Comparison of ENCODE assay signal across 21 mouse cellular contexts in the genomic region with DNA sequence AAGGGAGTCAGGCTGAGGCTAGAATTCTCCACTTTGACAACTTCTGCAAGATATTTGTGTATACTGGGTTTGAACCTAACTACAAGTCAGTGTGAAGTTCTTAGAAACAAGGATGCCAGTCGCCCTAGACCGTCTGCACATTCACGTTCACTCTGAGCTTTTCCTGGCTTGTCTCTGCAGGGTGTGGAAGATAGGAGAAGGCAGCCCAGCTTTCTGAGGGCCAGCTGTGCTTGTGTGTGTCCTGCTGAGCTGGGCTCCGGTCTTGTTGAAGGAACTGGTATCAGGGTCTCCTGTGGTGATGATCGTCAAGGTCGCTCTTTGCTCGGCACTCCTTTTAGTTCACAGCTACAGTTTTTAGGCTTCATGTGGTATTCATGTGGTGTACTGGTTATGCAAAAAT.
DNase-seq lines count a peak whose midpoint lies in the region; ATAC-seq and TF ChIP-seq lines count a peak whose summit lies in the region.
"Had no signal": no experiment of that assay in that cellular context is flagged by ENCODE, and none has a peak within 500 bp of the region (broad histone marks: within the 10 kb centered on the region; RNA-seq: fewer than 3 reads in every experiment).

No protein-coding gene starts in this region.

- peak overlapping the region; percentile 46 for H3K27ac ChIP-seq in heart, embryonic 15.5 days
- H3K27ac ChIP-seq in liver, postnatal 0 days (ENCODE audit: low read depth): peak overlapping the region; percentile 35; the same call in 1 of the 2 replicates
- no peak overlapping the region for H3K27ac ChIP-seq in liver, embryonic 11.5 days (ENCODE audit: low read depth, low read length)
- peak overlapping the region; percentile 31; the same call in 1 of the 2 replicates for H3K27ac ChIP-seq in heart, postnatal 0 days (ENCODE audit: low read depth)
- H3K27ac ChIP-seq: forebrain, embryonic 13.5 days; liver, embryonic 14.5 days; stomach, postnatal 0 days had no signal

- no peaks in the 10 kb centered on the region for H3K9me3 ChIP-seq in heart, embryonic 15.5 days (replicated peaks)
- H3K9me3 ChIP-seq in liver, postnatal 0 days (ENCODE audit: low read length): no peaks in the 10 kb centered on the region
- no peaks in the 10 kb centered on the region for H3K9me3 ChIP-seq in liver, embryonic 11.5 days (ENCODE audit: control insufficient read depth, low read length)
- no peaks in the 10 kb centered on the region for H3K9me3 ChIP-seq in heart, postnatal 0 days (replicated peaks; ENCODE audit: control insufficient read depth, low read length)
- H3K9me3 ChIP-seq: embryonic facial prominence, embryonic 12.5 days; forebrain, embryonic 13.5 days; hindbrain, embryonic 13.5 days had no signal

- no peak overlapping the region for H3K4me3 ChIP-seq in heart, embryonic 15.5 days
- no peak overlapping the region for H3K4me3 ChIP-seq in liver, postnatal 0 days (ENCODE audit: low read depth, low read length)
- no peak overlapping the region for H3K4me3 ChIP-seq in liver, embryonic 11.5 days (ENCODE audit: low read depth, low read length)
- H3K4me3 ChIP-seq in heart, postnatal 0 days (ENCODE audit: low read depth, low read length): no peak overlapping the region
- H3K4me3 ChIP-seq: embryonic facial prominence, embryonic 12.5 days; erythroblast, embryonic 14.5 days; forebrain, embryonic 13.5 days; hindbrain, embryonic 13.5 days had no signal

- TF ChIP-seq EP300 in liver, postnatal 0 days (IDR thresholded peaks at IDR 0.05; ENCODE audit: low read depth): no peak
- TF ChIP-seq EP300 in heart, postnatal 0 days (IDR thresholded peaks at IDR 0.05; ENCODE audit: low read depth): no peak

- H3K36me3 ChIP-seq in heart, embryonic 15.5 days: no peaks in the 10 kb centered on the region
- H3K36me3 ChIP-seq in liver, postnatal 0 days (replicated peaks; ENCODE audit: insufficient read depth, low read length): 0 out of 2 replicates have a peak, but pooled peaks cover 3% of the 10 kb centered on the region
- H3K36me3 ChIP-seq in liver, embryonic 11.5 days (ENCODE audit: control insufficient read depth, insufficient read depth, low read length): no peaks in the 10 kb centered on the region
- H3K36me3 ChIP-seq in heart, postnatal 0 days (replicated peaks; ENCODE audit: control insufficient read depth, insufficient read depth, low read length): no peaks in the 10 kb centered on the region
- H3K36me3 ChIP-seq: embryonic facial prominence, embryonic 12.5 days; hindbrain, embryonic 13.5 days had no signal

- H3K4me1 ChIP-seq in heart, embryonic 15.5 days (replicated peaks): peaks cover 27% of the 10 kb centered on the region
- H3K4me1 ChIP-seq in liver, postnatal 0 days (ENCODE audit: insufficient read depth): peaks cover 2% of the 10 kb centered on the region; the same call in 1 of the 2 replicates
- no peaks in the 10 kb centered on the region; the same call in 1 of the 2 replicates for H3K4me1 ChIP-seq in liver, embryonic 11.5 days (replicated peaks; ENCODE audit: control insufficient read depth, insufficient read depth, low read length)
- H3K4me1 ChIP-seq in heart, postnatal 0 days (ENCODE audit: control insufficient read depth, insufficient read depth): peaks cover 24% of the 10 kb centered on the region

- no peak overlapping the region for H3K9ac ChIP-seq in heart, embryonic 15.5 days
- no peak overlapping the region for H3K9ac ChIP-seq in liver, postnatal 0 days (replicated peaks)
- no peak overlapping the region for H3K9ac ChIP-seq in liver, embryonic 11.5 days (ENCODE audit: low read depth, low read length)
- no peak overlapping the region for H3K9ac ChIP-seq in heart, postnatal 0 days (replicated peaks; ENCODE audit: low read depth, low read length)
- H3K9ac ChIP-seq: embryonic facial prominence, embryonic 12.5 days; forebrain, embryonic 13.5 days; liver, embryonic 14.5 days had no signal

- no peak overlapping the region for H3K4me2 ChIP-seq in heart, embryonic 15.5 days
- H3K4me2 ChIP-seq in liver, postnatal 0 days (ENCODE audit: low read depth, low read length): no peak overlapping the region
- H3K4me2 ChIP-seq in liver, embryonic 11.5 days: no peak overlapping the region
- H3K4me2 ChIP-seq in heart, postnatal 0 days (ENCODE audit: low read depth, low read length): no peak overlapping the region
- H3K4me2 ChIP-seq: embryonic facial prominence, embryonic 12.5 days had no signal

- no peak for TF ChIP-seq CTCF in liver, postnatal 0 days (IDR thresholded peaks at IDR 0.05; ENCODE audit: low read depth)
- TF ChIP-seq CTCF in heart, postnatal 0 days (IDR thresholded peaks at IDR 0.05; ENCODE audit: low read depth): no peak

- no peaks in the 10 kb centered on the region for H3K27me3 ChIP-seq in heart, embryonic 15.5 days
- H3K27me3 ChIP-seq in liver, postnatal 0 days (ENCODE audit: insufficient read depth, low read length): no peaks in the 10 kb centered on the region
- no peaks in the 10 kb centered on the region for H3K27me3 ChIP-seq in liver, embryonic 11.5 days (replicated peaks; ENCODE audit: control insufficient read depth, insufficient read depth, low read length)
- H3K27me3 ChIP-seq in heart, postnatal 0 days (ENCODE audit: control insufficient read depth, insufficient read depth, low read length): no peaks in the 10 kb centered on the region
- H3K27me3 ChIP-seq: embryonic facial prominence, embryonic 12.5 days; forebrain, embryonic 13.5 days; hindbrain, embryonic 13.5 days had no signal

- no peak for ATAC-seq in heart, embryonic 15.5 days (replicated peaks; ENCODE audit: insufficient number of reproducible peaks, insufficient read depth, low FRiP score, low read depth)
- ATAC-seq in liver, postnatal 0 days: no peak
- ATAC-seq in liver, embryonic 11.5 days (replicated peaks; ENCODE audit: low FRiP score): no peak
- ATAC-seq in heart, postnatal 0 days (ENCODE audit: insufficient read depth, low read depth): no peak
- ATAC-seq: forebrain, embryonic 13.5 days; inflammation-experienced regulatory T-cells, adult 6 months had no signal

- peak; percentile 24 to 38 for DNase-seq in cerebellum, postnatal 10 days
- DNase-seq in cerebellum, adult 8-10 months: no peak
- no peak for DNase-seq in heart, postnatal 4 days
- DNase-seq in liver, postnatal 0 days: no peak
- DNase-seq in liver, embryonic 11.5 days (ENCODE audit: low spot score): no peak
- DNase-seq in heart, postnatal 0 days (ENCODE audit: low spot score): no peak
- no peak for DNase-seq in thymus, adult 18-20 months
- DNase-seq: adrenal gland, adult 2 months; cerebellum, adult 9-11 months; gastrocnemius, postnatal 10 days; kidney, adult 9 months; retina, postnatal 1 day; thymus, postnatal 36 days had no signal

- 35% methylated on average over 7 of the region's 7 CpGs for WGBS in heart, embryonic 15.5 days
- WGBS in liver, postnatal 0 days (ENCODE audit: insufficient replicate concordance): 64% methylated on average over 7 of the region's 7 CpGs
- WGBS in liver, embryonic 11.5 days: 59% methylated on average over 7 of the region's 7 CpGs
- 29% methylated on average over 7 of the region's 7 CpGs for WGBS in heart, postnatal 0 days

Comparison
In these comparisons a context has a peak if more than half of its experiments do, and no peak if none do; other contexts are left out.
1. DNase-seq: peak in cerebellum, postnatal 10 days (2 of 2); none in cerebellum, adult 8-10 months (single experiment), heart, postnatal 4 days (single experiment), liver, postnatal 0 days (single experiment), liver, embryonic 11.5 days (single experiment), heart, postnatal 0 days (single experiment) and thymus, adult 18-20 months (0 of 2).